Mouse (Mus musculus) ES-E14 (cell line): ENCODE data around the gene Tbc1d9. TPM values are rescaled to one million over a fixed set of nuclear protein-coding genes. Genes with fewer than 3 reads are reported as not detected.

Experiments used
- DNase-seq: peaks from one replicate; pipeline ENCODE4 v3.0.0-alpha.2; 2013; ENCODE audit warnings: low read depth, low spot score
- H3K27ac ChIP-seq: 2 replicates; pipeline ENCODE4 v1.5.1; 2012; ENCODE audit warnings: low read depth, mild to moderate bottlenecking, low read length, moderate library complexity, mixed read lengths; ENCODE audit not compliant: poor library complexity, insufficient read depth, severe bottlenecking
- H3K36me3 ChIP-seq: 2 replicates; pipeline ENCODE4 v1.6.1; 2012; ENCODE audit warnings: mild to moderate bottlenecking, low read length, moderate library complexity, mixed read lengths; ENCODE audit not compliant: control insufficient read depth, poor library complexity, insufficient read depth, severe bottlenecking
- H3K4me1 ChIP-seq, 2 experiments: fragments of 150-350 bp in 1 of 2; sonication (generic) in 1 of 2; 2 replicates each; pipeline ENCODE4 v1.6.1; 2012; ENCODE audit warnings: low read length in 2 of 2, mild to moderate bottlenecking in 1 of 2, mixed read lengths in 1 of 2; ENCODE audit not compliant: control insufficient read depth in 2 of 2, insufficient read depth in 2 of 2, poor library complexity in 1 of 2
- H3K4me3 ChIP-seq, 2 experiments: fragments of 150-350 bp in 1 of 2; sonication (generic) in 1 of 2; 2 replicates each; pipeline ENCODE4 v1.5.1; 2012; ENCODE audit warnings: low read length in 2 of 2, low read depth in 1 of 2, mild to moderate bottlenecking in 1 of 2, mixed read lengths in 1 of 2; ENCODE audit not compliant: insufficient read depth in 1 of 2, poor library complexity in 1 of 2, severe bottlenecking in 1 of 2
- H3K9ac ChIP-seq: 2 replicates; pipeline ENCODE4 v1.6.1; 2012; ENCODE audit warnings: low read depth, mild to moderate bottlenecking, low read length, mixed read lengths; ENCODE audit not compliant: poor library complexity, insufficient read depth, severe bottlenecking
- H3K9me3 ChIP-seq: fragments of 150-350 bp; sonication (generic); 2 replicates; pipeline ENCODE4 v1.6.1; 2012; ENCODE audit warnings: low read depth, mild to moderate bottlenecking, low read length; ENCODE audit not compliant: control insufficient read depth, insufficient read depth
- CHD2 ChIP-seq: IDR thresholded peaks from 2 replicates; pipeline ENCODE4 v1.6.1; 2014; ENCODE audit warnings: mild to moderate bottlenecking, low read depth, low read length, inconsistent platforms
- HCFC1 ChIP-seq: IDR thresholded peaks from 2 replicates; pipeline ENCODE4 v1.6.1; 2012; ENCODE audit warnings: low read length, inconsistent platforms, borderline replicate concordance; ENCODE audit not compliant: insufficient read depth
- MAFK ChIP-seq: IDR thresholded peaks from 2 replicates; pipeline ENCODE4 v1.6.1; 2014; ENCODE audit warnings: mild to moderate bottlenecking, low read depth, low read length, inconsistent platforms; ENCODE audit not compliant: insufficient read depth
- ZC3H11A ChIP-seq: IDR thresholded peaks from 2 replicates; pipeline ENCODE4 v1.6.1; 2012; ENCODE audit warnings: low read depth, mild to moderate bottlenecking, inconsistent platforms, low read length, borderline replicate concordance
- ZNF384 ChIP-seq: IDR thresholded peaks from 2 replicates; pipeline ENCODE4 v1.6.1; 2012; ENCODE audit warnings: low read depth, low read length, inconsistent platforms
- in situ Hi-C, 2 experiments: fragments of 600-800 bp; cut with MboI; formaldehyde crosslinking; loops; one replicate each; pipeline ENCODE4 v1.15.1; 2025; ENCODE audit warnings: low sequenced_read_pairs in 2 of 2, inconsistent platforms in 1 of 2; ENCODE audit not compliant: unreplicated experiment in 2 of 2
- total RNA-seq: library from RNA; depleted of rRNA; stranded (reverse); fragments of 300-350 nt; gene quantifications from 2 replicates; pipeline ENCODE4 v1.2.3, GENCODE M21; 2012

Tbc1d9 gene
- total RNA-seq, 1 experiment: 7.1 TPM

GRCm38 (mm10) chr8:83187363-83187962 lies 22.3 kb downstream of the Tbc1d9 start:
- H3K36me3 ChIP-seq: no peaks in the 10 kb centered on the region
- in situ Hi-C loops: no loop called here
- peaks cover 0 to 1% of the 10 kb centered on the region in 2 experiments; a peak in 1 of 4 replicates for H3K4me1 ChIP-seq
- H3K9ac ChIP-seq: no peak overlapping the region
- H3K9me3 ChIP-seq: no peaks in the 10 kb centered on the region
- DNase-seq: no peak
- no peak overlapping the region for H3K4me3 ChIP-seq
- H3K27ac ChIP-seq: no peak overlapping the region
- TF ChIP-seq ZC3H11A: no peak
- TF ChIP-seq HCFC1: no peak
- no peak for TF ChIP-seq CHD2
- no peak for TF ChIP-seq ZNF384
- no peak for TF ChIP-seq MAFK

DNA sequence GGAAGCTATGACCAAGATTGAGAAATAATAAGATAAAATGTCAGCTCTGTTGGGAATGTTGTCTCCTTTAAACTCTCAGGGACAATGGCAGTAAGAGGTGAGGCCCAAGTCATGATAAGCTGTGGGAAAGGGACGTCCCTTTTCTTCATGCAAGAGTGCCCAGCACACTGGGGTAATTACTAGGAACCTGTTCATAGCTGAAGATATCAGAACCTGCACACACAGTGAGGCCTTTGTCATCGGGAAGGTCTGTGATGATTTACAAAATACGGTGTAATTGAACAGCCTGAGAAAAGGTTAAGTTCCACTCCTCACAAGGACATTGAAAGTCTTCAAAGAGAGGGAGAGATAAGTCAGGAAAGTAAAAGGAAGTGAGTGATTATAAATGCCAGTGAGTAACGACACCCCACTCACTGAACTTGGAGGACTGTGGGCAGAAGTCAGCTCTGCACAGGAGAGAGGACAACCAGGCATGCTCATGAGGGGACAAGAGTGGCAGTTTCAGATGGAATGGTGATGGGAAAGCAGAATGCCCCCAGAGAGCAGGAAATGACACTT lies 24.5 kb downstream of the Tbc1d9 start:
- no peak overlapping the region for H3K27ac ChIP-seq
- TF ChIP-seq ZNF384 (no peak), CHD2 (no peak), ZC3H11A (no peak), MAFK (no peak), HCFC1 (no peak)
- no peak overlapping the region for H3K9ac ChIP-seq
- H3K4me3 ChIP-seq: no peak overlapping the region
- H3K4me1 ChIP-seq: peaks cover 0 to 1% of the 10 kb centered on the region in 2 experiments; a peak in 1 of 4 replicates
- in situ Hi-C loops: no loop called here
- DNase-seq: no peak
- H3K9me3 ChIP-seq: no peaks in the 10 kb centered on the region
- H3K36me3 ChIP-seq: no peaks in the 10 kb centered on the region

GRCm38 (mm10) chr8:83196088-83196487 lies 30.9 kb downstream of the Tbc1d9 start:
- in situ Hi-C loops: no loop called here
- Histone ChIP-seq H3K9ac (no peak overlapping the region), H3K27ac (no peak overlapping the region), H3K4me1 (no peaks in the 10 kb centered on the region), H3K4me3 (no peak overlapping the region), H3K36me3 (peaks cover 3% of the 10 kb centered on the region; the same call in 1 of the 2 replicates), H3K9me3 (no peaks in the 10 kb centered on the region)
- DNase-seq: no peak
- no peak for TF ChIP-seq ZNF384
- TF ChIP-seq HCFC1: no peak
- TF ChIP-seq CHD2: no peak
- TF ChIP-seq ZC3H11A: no peak
- no peak for TF ChIP-seq MAFK

DNA sequence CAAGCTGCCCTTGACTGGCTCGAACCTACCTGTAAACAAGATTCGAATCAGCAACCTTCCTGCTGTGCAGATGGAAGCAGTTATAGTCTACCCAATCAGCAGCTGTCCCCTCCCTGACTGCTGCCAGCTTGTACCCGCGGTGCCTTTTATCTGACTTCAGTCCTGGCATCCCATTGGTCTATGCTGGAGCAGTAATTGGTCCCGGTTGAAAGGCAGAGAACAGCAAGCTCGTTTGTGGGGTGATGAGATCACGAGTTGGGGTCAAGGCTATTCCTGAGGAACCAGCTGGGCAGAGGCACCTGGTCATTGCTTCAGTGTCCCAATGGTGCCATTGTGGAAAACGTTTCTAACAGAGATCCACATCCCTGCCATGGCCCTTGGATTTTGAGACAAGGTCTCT lies 34.6 kb downstream of the Tbc1d9 start:
- H3K36me3 ChIP-seq: peaks cover 3% of the 10 kb centered on the region; the same call in 1 of the 2 replicates
- DNase-seq: no peak
- in situ Hi-C loops: no loop called here

More for the DNA sequence above, 34.6 kb downstream of the Tbc1d9 start:
- Histone ChIP-seq H3K9me3 (no peaks in the 10 kb centered on the region), H3K4me1 (no peaks in the 10 kb centered on the region), H3K4me3 (no peak overlapping the region), H3K27ac (no peak overlapping the region), H3K9ac (no peak overlapping the region)
- TF ChIP-seq HCFC1 (no peak), MAFK (no peak), ZC3H11A (no peak), ZNF384 (no peak), CHD2 (no peak)
